Mouse (Mus musculus): ENCODE measurements around the gene Slc35f2. TPM values are rescaled to one million over a fixed set of nuclear protein-coding genes. Genes with fewer than 3 reads are reported as not detected.

The Slc35f2 gene
- total and polyA plus RNA-seq, 3 experiments, result not detected

- no peaks in the 10 kb centered on the region for H3K79me2 ChIP-seq (ENCODE audit: control insufficient read depth, insufficient read depth, low read length, poor library complexity)
- TF ChIP-seq NRF1 (IDR thresholded peaks at IDR 0.05; ENCODE audit: insufficient read depth, low read depth, low read length, poor library complexity, severe bottlenecking) (no peak), MEF2A (IDR thresholded peaks at IDR 0.05; ENCODE audit: extremely low read depth, insufficient replicate concordance, low read depth, low read length, poor library complexity, severe bottlenecking) (no peak), TCF12 (IDR thresholded peaks at IDR 0.05; ENCODE audit: low read depth, low read length) (no peak)
Measured at GRCm38 (mm10) chr9:53854525-53854924, 83.2 kb downstream of the Slc35f2 start.

GRCm38 (mm10) chr9:53857864-53858263, 86.5 kb downstream of the Slc35f2 start:
- H3K4me3 ChIP-seq (ENCODE audit: control insufficient read depth in 1 of 2, insufficient read depth in 1 of 2, low read depth in 2 of 2, low read length in 2 of 2), result no peak overlapping the region
- H3K27ac ChIP-seq (ENCODE audit: control insufficient read depth, low read depth, low read length), result no peak overlapping the region
- H3K9ac ChIP-seq (ENCODE audit: control insufficient read depth, low read depth, low read length, poor library complexity, severe bottlenecking), result no peak overlapping the region

More at GRCm38 (mm10) chr9:53854525-53854924, 83.2 kb downstream of the Slc35f2 start:
- Histone ChIP-seq H3K4me1 (ENCODE audit: control insufficient read depth in 1 of 2, insufficient read depth in 2 of 2, low read length in 2 of 2) (no peaks in the 10 kb centered on the region), H3K36me3 (ENCODE audit: control insufficient read depth in 1 of 2, insufficient read depth in 2 of 2, low read length in 2 of 2) (no peaks in the 10 kb centered on the region), H3K9ac (ENCODE audit: control insufficient read depth, low read depth, low read length, poor library complexity, severe bottlenecking) (no peak overlapping the region), H3K9me3 (replicated peaks; ENCODE audit: insufficient read depth, low read length) (no peaks in the 10 kb centered on the region), H3K27ac (ENCODE audit: control insufficient read depth, low read depth, low read length) (no peak overlapping the region), H3K27me3 (ENCODE audit: control insufficient read depth in 1 of 2, insufficient read depth in 2 of 2, low read length in 2 of 2) (no peaks in the 10 kb centered on the region), H3K4me3 (ENCODE audit: control insufficient read depth in 1 of 2, insufficient read depth in 1 of 2, low read depth in 2 of 2, low read length in 2 of 2) (no peak overlapping the region)
- DNase-seq (ENCODE audit: low read depth, low spot score), result no peak

More at GRCm38 (mm10) chr9:53857864-53858263, 86.5 kb downstream of the Slc35f2 start:
- H3K79me2 ChIP-seq (ENCODE audit: control insufficient read depth, insufficient read depth, low read length, poor library complexity), result no peaks in the 10 kb centered on the region
- H3K9me3 ChIP-seq (replicated peaks; ENCODE audit: insufficient read depth, low read length), result no peaks in the 10 kb centered on the region
- H3K4me1 ChIP-seq (ENCODE audit: control insufficient read depth in 1 of 2, insufficient read depth in 2 of 2, low read length in 2 of 2), result no peaks in the 10 kb centered on the region
- DNase-seq (ENCODE audit: low read depth, low spot score), result no peak
- TF ChIP-seq ETS1 (IDR thresholded peaks at IDR 0.05; ENCODE audit: low read depth, low read length) (no peak), USF2 (IDR thresholded peaks at IDR 0.05; ENCODE audit: borderline replicate concordance in 1 of 2, insufficient read depth in 1 of 2, low read depth in 1 of 2, low read length in 2 of 2) (no peak), MAZ (IDR thresholded peaks at IDR 0.05; ENCODE audit: low read depth, low read length) (no peak), GABPA (IDR thresholded peaks at IDR 0.05; ENCODE audit: low read depth, low read length) (no peak), MAX (IDR thresholded peaks at IDR 0.05; ENCODE audit: low read length) (no peak), E2F4 (IDR thresholded peaks at IDR 0.05; ENCODE audit: borderline replicate concordance, low read depth, low read length) (no peak), ZKSCAN1 (IDR thresholded peaks at IDR 0.05; ENCODE audit: low read depth, low read length) (no peak), MYB (IDR thresholded peaks at IDR 0.05; ENCODE audit: low read depth, low read length) (no peak), POLR2A (IDR thresholded peaks at IDR 0.05; ENCODE audit: control insufficient read depth in 1 of 2, insufficient read depth in 1 of 2, low read depth in 1 of 2, low read length in 2 of 2, poor library complexity in 1 of 2) (no peak), HCFC1 (IDR thresholded peaks at IDR 0.05; ENCODE audit: low read depth, low read length) (no peak), USF1 (IDR thresholded peaks at IDR 0.05; ENCODE audit: low read depth, low read length) (no peak), NELFE (IDR thresholded peaks at IDR 0.05; ENCODE audit: low read depth, low read length) (no peak), ZMIZ1 (IDR thresholded peaks at IDR 0.05; ENCODE audit: low read depth, low read length) (no peak), RCOR1 (IDR thresholded peaks at IDR 0.05; ENCODE audit: low read depth, low read length) (no peak), ELF1 (IDR thresholded peaks at IDR 0.05; ENCODE audit: low read depth, low read length) (no peak), GATA1 (IDR thresholded peaks at IDR 0.05; ENCODE audit: low read depth, low read length) (no peak), CTCF (IDR thresholded peaks at IDR 0.05 in 2 of 3, conservative IDR thresholded peaks at IDR 0.05 in 1 of 3; ENCODE audit: control insufficient read depth in 1 of 3, insufficient read depth in 1 of 3, low read depth in 2 of 3, low read length in 3 of 3, poor library complexity in 1 of 3, severe bottlenecking in 1 of 3) (no peak), MEF2A (IDR thresholded peaks at IDR 0.05; ENCODE audit: extremely low read depth, insufficient replicate concordance, low read depth, low read length, poor library complexity, severe bottlenecking) (no peak), UBTF (IDR thresholded peaks at IDR 0.05; ENCODE audit: borderline replicate concordance, insufficient read depth, low read depth, low read length) (no peak), MXI1 (IDR thresholded peaks at IDR 0.05; ENCODE audit: low read depth, low read length) (no peak)
- no peaks in the 10 kb centered on the region for H3K36me3 ChIP-seq (ENCODE audit: control insufficient read depth in 1 of 2, insufficient read depth in 2 of 2, low read length in 2 of 2)
- no peaks in the 10 kb centered on the region for H3K27me3 ChIP-seq (ENCODE audit: control insufficient read depth in 1 of 2, insufficient read depth in 2 of 2, low read length in 2 of 2)
